Mouse (Mus musculus): Measurements from ENCODE around the gene Magi2.

Gene Magi2

DNA sequence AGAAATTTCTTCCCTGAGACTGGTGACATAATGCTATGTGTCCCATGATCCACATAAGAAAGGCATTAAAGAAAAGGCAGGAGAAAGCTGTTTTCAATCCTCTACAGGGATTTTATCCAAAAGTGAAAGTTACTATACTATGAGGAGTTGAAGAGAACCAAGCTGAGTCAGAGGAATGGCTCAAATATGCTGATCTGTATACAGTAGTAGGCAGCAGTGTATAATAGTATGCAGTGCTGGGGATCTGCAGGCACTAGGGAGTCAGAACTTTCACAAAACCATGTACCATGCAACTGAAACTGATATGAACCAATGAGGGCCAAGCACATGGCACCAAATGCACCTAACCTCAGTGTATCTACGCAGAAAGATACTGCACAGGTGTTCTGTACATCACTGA lies 855.5 kb downstream of the Magi2 start:
- no peak for DNase-seq

DNA sequence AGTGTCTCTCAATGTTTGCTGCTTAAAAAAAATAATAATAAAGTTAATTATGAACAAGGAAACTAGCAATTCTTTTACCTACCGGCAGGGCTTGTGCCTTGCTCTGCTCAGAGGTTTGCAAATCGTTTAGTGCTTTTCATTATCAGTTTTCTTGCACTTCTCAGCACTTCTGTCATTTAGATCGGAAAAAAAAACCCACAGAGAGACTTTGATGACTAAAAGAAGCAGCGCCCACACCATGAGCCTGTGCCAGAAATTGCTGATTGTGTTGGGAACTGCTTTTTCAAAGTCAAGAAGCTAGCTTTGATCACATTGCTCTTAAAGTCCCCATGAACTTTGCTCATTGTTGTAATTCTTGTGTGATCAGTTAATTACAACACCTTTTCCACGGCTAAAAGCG lies 860.2 kb downstream of the Magi2 start:
- no peak for DNase-seq

DNA sequence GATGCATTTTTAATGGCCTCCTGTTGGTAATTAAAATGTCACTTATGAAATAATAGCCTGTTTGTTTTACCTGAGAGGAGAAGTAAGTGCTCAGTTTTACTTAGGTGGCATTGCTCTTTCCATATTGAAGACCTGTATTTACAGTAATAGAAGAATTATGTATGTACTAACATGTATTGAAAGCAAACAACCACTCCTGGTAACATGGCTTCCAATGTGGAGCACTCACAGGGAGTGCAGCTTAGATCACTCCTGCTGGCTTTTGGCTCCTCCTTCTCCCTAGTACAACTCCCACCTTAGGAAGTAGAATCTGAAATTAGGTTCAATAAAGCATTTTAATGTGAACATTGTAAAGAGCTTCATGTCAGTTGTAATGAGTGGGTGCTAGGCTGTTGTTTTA lies 877.0 kb downstream of the Magi2 start:
- no peak for DNase-seq

DNA sequence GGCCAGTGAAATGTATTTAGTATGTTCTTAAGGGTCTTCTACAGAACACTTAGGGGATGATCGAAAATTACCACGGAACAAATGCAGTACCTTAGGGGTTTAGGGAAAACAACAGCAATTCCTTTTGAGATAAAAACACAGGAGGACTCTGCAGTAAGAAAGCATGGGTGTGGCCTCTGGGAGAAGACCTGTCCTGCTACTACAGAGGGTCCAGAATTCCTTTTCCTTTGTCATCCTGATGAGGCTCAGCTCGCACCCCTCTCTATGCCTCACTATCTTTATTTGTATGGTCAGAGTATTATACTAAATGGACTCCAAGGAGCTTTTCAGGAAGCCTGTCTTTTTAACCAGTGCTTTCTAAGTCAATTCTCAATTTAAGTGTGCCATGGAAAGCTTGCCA lies 877.7 kb downstream of the Magi2 start:
- no peak for DNase-seq

DNA sequence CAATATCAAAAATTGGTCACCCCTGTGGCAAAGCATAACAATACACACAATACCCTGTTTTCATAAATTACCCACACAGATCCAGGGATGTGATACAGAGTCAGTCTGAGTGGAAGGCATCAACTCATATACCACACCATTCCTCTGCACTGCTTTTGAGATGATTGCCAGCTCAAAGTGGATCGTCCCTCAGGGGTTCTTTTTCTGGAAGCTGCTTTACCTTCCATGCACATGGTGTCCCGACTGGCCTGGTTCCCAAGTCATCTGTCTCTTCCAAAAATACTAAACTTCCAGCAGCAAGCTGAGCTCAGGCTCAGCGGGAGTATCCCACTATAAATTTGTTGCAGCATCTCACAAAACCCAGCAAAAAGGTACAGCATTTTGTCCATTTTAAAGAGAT lies 882.7 kb downstream of the Magi2 start:
- peak; percentile 42 to 65 for DNase-seq

DNA sequence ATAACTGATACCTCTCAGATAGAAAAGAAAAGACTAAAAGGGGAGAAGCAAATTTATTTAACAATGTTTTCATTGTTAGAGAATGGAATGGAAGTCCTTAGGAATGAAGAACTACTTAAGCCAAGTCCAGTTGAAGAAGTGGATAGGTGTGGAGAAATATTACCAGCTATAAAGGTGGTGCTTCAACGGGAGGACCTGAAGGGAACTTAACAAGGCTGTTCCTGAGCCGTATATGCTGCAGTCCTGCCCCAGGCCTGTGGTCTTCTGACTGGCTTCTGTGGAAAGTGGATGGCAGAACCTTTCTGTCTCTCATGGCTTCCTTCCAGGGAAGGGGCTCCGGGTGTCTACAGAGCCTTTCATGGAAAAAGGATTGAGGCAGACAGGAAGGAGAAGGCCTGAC lies 890.3 kb downstream of the Magi2 start:
- DNase-seq: no peak

DNA sequence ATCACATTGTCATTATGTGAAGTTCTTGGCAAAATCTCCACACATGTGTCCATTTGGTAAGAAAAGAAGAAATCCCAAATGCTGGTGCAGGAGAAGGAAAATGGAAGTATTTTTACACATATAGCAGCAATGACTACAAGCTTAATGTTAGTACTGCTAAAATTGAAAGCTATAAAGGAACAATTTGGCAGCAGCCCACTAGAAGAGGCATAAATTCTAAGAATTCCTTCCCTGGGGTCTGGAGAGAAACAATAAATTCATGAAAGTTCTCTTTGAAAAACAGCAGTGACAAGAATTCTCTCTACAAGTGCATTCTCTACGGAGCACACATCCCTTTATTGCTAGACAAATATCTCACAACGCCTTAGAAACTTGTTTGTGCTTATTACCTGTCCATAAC lies 913.4 kb downstream of the Magi2 start:
- no peak for DNase-seq

DNA sequence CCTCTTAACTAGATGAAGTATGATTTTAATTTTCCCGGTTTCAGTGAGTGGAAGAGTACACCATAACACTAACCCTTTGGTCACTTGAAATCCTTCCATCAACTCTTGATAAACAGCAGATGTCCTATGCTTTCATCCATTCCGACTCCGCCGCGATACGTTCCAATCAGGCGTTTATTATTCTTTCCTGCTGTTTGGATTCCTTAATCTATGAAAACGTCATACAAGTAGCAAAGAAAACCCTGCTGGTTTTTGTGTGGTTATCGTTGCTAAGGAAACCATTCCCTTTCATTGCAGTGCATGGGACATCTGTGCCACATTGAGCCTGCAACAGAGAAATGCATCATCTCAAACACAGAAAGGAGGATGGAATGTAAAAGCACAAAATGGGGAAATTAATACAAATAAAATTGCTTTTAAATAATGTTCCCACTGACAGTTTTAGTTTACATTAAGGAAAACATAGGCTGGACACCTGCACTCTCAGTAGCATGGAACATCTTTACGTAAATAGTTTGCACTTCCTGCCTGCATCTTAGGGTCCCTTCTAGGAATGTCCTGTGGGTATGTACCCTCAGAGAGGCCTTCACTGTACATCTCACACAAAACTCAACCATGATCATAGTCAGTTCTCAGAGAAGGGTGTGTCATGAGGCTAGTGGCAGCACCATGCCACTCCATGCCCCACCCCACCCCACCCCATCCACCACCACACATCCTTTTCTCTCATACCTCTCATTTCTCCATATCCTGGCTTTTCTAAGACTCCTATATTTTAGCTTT lies 914.0 kb downstream of the Magi2 start:
- peak; percentile 4 to 5 for DNase-seq

DNA sequence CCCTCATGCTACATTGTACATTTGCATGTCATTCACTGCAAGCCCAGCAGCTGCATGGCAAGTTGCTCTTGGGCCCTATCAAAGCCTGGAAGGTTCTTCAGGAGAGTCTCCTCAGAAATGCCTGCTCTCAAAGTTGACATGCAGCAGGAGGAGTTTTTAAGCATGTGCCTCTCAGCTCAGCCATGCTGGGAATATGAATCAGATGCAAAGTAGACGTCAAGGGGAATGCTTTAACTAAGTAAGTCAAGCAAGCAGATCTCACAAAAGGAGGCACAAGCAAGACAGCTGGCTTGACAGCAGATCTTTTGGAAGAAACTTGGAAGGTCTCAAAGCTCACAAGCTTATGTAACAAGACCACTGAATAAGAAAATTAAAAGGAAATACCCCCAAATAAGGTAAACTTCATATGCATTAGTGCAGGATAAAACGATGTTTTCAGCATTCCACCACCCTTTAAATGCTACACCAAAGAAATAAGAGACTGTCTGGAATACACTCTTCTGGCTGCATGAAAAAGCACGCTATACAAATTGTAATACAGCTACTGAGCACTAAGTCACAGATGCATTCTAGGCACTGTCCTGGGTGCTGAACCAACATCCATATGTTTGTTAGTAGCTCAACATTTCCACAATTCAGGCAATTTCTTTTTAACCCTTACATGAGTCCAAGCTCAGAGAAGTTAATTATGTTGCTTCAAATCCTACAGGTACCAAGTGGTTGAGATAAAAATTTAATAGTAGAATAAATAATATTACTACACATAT lies 926.7 kb downstream of the Magi2 start:
- DNase-seq: no peak

DNA sequence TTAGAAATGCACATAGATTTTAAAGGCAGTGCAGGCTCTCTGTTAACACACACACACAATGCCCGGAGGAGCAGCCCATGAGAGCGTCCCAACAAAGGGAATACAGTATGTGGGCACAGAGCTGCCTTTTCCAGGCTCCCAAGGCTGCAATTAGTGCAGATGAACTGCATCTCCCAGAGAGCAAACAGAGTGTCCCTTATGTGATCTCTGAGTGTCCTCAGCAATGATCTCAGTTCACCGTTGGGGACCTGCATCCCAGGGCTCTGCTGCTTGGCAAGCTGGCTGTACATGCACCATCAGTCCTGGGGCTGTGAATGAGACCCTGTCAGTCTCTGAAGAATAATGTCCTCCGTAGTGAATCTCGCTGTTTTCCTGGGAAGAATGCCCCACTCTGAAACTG lies 969.9 kb downstream of the Magi2 start:
- DNase-seq: peak; percentile 4 to 24

DNA sequence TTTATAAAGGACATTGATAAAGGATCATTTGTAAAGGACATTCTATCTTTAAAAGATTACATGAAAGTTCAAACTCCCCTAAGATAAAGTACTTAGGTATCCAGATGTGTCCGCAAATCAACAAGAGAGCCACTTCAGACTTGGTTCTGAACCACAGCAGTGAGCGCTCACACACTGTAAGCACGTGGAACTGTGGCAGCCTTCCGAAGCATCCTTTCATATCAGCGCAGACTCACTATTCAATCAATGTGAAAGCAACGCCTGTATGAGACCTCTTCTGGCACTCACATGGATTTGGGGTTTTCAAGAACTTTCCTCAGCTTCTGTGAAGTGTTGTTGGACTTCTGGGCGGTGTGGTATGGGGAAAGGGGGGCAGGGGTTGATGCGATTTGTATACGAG lies 970.6 kb downstream of the Magi2 start:
- no peak for DNase-seq

DNA sequence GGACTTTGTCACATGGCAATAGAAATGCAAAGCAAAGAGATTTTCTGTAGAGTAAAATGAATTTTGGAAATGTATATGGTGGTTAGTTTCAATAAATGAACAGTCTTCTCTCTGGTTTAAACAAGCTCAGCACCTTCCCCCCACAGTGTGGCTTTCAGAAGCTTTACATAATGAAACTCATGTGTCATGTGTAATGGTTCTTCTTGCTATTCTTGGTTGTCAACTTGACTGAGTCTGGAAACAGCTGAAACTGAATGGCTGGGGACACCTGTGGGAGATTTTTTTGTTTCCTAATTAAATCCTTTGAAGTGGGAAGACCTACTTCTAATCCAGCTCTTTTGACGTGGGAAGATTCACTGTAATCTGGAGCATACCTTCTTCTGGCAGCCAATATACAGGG lies 974.5 kb downstream of the Magi2 start:
- DNase-seq: no peak

DNA sequence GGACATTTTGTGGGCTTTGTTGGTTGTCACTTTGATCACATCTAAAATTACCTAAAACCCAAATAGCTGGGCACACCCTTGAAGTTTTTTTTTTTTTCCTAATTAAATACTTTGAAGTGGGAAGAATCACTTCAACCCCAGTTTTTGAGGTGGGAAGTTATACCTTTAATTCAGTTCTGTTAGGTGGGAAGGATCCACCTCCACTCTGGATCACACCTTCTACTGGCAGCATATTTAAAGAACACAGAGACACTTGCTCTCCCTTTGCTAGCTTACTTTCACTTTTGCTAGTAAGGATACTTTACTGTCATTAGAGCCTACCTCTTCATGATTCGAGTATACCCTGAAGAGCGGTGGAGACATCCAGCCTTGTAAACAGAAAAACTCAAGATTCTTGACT lies 981.3 kb downstream of the Magi2 start:
- no peak for DNase-seq

DNA sequence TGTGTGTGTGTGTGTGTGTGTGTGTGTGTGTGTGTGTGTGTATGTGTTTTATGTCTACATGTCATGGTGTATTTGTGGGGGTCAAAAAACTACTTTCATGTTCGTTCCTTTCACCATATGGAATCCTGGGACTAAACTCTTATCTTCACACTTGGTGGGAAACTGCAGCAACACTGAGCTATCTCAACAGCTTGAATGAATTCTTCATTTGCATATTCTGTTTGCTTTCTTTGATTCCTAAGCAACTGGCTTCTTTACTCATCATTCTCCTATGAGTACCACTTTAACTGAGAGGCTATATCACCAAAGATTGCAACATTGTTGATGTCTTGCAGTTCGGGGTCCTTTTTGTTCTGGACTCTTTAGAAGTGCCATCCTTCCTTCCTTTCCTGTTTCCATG lies 986.5 kb downstream of the Magi2 start:
- no peak for DNase-seq

DNA sequence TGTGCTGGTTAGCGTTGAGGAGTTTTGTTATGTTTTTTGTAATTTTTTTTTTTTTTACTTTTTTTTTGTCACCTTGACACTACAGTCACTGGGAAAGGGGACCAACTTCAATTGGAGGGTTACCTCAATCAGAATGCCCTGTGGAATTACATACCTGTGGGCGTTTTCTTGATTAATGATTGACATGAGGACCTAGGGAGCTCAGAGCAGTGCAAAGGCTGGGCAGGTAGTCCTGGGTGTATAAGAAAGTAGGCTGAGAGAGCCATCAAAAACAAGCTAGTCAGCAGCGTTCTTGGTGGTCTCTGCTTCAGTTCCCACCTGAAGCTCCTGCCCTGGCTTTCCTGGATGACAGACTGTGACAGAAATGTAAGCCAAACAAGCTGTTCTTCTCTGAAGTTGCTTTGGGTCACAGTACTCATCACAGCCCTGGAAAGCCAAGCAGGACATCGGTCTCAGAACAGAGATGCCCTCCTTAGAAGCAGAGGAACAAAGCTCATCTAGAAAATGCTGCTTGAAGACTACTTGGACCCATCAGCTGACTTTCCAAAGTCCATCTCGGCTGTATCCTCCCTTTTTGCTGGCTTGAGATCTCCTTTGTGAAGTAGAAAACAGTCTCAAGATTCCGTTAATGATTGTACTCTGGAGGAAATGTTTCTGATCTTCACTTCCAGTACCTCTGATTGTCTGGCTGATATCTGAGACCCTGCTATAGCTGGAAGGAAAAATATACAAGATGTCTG lies 999.8 kb downstream of the Magi2 start:
- no peak for DNase-seq

DNA sequence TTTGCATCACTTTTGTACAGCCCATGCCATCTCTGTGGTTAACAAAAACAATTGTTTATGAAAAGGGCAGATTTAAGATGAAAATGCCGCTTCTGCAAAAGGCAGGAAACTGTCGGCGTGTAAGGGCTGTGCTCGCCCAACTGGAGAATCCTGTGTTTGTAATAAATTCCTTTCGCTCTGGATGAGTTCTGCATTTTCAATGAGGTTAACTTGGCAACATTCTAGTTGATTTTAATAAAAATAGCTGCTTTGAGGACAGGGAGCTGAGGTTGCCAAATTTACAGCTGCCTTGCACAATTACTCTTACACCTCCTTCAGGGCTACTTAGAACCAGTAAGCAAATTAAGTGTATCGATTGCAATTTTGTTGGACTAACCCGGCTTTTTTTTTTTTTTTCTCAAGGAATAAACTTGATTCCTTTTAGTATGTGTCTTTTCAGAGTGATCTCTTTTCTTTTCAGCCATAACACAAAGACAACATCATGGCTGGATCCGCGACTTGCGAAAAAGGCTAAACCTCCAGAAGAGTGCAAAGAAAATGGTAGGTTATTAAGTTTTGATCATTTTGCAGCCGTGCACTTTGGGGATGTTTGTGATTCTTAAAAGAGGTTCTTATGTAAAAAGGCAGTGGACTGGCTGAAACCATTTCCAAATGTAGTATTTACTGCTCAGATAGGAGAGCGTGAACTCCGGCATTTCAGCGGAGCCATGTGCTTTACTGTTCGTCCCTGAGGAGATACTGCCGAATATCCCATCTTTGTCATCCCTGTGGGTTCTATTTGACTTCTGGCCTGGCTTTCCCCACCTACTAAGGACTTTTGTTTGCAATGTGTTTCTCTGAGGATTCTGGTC lies 1001.3 kb downstream of the Magi2 start:
- peak; percentile 27 to 31 for DNase-seq

DNA sequence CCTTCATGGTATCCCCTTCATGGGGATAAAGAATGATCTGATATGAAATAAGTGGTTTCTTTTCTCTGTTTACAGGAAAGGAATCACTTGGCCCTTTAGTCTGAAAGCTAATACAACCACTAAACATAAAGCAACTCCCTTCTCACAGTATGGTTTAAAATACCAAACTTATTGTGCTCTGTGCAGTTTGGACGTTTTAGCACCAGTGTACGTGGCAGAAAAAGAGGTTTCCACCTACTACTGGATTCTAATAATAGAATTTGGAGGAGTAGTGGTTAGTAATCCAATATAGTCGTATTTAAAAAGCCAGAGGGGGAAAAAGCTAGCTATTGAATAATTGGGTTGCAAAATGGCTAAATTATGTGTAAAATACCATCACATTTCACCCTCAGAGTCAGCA lies 1005.1 kb downstream of the Magi2 start:
- no peak for DNase-seq

DNA sequence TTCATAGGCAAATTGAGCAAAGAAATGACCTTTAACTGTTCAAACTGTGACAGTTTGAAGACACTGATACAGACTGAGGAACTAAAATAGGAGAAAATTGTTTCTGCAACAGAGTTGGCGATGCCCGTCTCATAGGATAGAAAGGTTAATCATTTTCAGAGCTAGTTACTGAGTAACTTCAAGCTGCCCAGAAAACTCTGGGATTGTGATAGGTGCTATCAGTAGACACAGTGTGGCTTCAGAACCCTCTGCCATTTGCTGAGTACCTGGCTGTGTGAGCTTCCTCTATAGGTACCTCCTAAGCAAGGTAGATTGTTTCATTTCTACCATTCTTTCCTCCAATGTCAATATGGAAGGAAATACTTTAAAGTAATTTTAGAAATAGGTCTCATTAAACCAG lies 1014.7 kb downstream of the Magi2 start:
- DNase-seq: no peak

DNA sequence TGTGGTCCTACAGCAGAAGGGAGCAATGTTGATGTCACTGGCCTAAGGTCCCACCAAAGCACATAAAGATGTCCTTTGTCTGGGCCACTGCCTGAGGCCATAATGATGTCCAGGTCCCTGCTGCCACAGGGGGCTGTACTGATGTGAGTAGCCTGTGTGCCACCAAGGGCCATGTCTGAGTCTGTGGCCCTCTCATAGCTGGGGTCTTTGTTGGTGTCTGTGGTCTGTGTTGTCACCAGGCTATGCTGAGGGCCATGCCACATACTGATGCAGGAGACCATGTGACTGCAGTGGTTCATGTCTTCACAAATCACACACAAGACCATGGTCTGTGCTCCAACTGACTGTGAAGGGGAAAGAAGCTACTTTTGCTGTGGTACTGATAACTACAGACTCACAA lies 1015.7 kb downstream of the Magi2 start:
- no peak for DNase-seq

DNA sequence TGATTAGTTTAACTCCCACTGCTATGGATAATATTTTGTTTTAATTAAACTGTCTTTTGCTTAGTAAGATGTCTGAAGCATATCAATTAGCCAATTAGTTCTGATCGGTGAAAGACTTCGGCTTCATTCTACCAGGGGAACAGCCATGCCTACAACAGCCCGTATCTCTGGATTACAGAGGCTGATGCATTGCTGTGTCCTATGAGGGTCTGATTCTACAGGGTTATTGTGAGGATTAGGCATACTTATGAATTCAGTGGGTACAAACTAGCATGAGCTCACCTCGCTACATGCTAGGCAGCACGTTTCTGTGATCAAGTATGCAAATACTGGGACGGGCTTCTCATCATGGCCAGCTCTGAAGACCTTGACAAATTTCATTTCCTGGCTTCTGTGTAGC lies 1022.5 kb downstream of the Magi2 start:
- no peak for DNase-seq

DNA sequence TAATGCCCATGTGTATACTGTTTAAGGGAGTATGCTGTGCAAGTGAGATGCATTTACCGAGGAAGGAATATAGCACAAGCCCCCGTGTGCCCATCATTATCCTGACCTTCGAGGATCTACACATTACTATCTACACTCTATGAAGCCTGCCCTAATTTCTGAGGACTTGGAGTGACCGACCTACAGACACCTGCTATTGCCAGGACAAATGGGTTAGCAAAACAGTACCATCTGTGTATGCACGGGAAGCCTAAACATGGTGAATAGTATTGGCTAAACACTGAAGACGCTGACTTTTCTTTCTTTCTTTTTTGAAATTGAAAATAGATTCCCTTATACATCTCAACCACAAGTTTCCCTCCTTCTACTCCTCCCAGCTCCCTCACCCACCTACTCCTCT lies 1024.7 kb downstream of the Magi2 start:
- no peak for DNase-seq

DNA sequence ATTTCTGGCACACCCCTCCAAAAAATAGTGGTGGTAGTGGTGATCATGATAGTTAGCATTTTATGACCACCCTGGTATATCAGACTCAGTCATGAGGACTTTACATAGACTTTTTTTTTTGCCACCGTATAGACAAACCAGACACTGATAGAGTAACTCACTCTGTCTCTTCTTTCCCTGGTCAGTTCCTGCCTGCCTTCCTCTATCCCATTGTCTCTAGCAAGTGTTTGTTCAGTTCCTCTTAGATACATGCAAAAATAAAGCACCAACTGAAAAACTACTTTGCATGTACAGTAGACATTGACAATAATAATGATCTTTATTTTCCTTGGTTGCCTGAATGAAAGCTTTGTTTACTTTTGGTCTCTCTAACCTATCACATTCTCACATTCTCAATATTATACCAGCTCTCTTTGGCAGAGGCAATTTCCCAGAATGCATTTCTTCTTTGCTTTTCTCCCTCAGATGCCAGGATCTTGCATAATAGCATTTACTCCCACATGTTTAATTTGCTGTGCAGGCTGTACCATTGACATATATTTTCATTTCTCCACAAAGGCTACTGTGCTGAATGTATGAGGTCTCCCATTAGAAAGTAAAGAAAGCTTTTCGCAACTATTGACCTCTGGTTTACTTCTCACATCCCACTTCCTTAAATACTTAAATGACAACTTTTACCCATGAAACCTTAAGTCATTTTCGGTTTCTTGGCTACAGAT lies 1029.5 kb downstream of the Magi2 start:
- no peak for DNase-seq
